Mouse (Mus musculus): ENCODE data around the gene Was. TPM values are rescaled to one million over a fixed set of nuclear protein-coding genes. Genes with fewer than 3 reads are reported as not detected.

Was gene
- 9.4 and 9.7 TPM in 2 replicates for polyA plus RNA-seq (2012; rRNA removed)

DNA sequence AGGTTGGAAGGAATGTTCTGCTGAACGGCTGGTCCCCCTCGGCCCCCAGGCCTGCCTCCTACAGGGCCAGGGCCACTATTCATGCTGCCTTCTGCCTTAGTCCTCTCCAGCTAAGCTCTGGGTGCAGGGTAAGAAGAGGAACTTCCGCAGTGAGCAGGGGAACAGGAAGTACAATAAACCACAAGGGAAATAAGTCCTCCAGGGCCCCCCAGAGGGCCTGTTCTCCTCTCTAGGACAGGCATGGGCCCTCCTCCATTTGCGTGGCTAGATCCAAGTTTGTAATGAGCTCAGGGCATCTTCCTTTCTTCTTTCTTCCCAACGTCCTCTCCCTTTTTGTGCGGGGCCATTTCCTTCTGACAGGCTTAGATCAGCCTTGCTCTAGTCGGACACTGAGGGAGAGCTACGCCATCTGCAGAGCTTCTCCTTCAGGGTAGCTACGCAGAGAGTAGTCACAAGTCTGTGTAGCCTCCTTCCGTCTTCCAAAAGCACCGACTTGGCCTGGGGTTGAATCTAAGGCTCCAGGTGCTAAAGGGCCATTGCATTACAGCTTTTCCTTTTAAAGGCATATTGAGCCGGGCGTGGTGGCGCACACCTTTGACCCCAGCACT lies at the start of gene Was:
Gene Was, minus strand, starts transcription at position 153 of the 608 bp plus-strand sequence.
- H3K4me3 ChIP-seq (replicated peaks; ENCODE audit: extremely low read depth, low read depth, low read length): peak within 1 kb of the TSS; percentile 38
- no peaks in the 10 kb centered on the region for H3K4me1 ChIP-seq (ENCODE audit: control insufficient read depth, insufficient read depth, low read length)
- no peak for DNase-seq
- TF ChIP-seq POLR2A (IDR thresholded peaks at IDR 0.05; ENCODE audit: borderline replicate concordance, extremely low read depth, low read depth, low read length) (no peak), CTCF (IDR thresholded peaks at IDR 0.05; ENCODE audit: insufficient read depth, low read length) (no peak)
- 73% methylated on average over 14 of the region's 14 CpGs for WGBS

DNA sequence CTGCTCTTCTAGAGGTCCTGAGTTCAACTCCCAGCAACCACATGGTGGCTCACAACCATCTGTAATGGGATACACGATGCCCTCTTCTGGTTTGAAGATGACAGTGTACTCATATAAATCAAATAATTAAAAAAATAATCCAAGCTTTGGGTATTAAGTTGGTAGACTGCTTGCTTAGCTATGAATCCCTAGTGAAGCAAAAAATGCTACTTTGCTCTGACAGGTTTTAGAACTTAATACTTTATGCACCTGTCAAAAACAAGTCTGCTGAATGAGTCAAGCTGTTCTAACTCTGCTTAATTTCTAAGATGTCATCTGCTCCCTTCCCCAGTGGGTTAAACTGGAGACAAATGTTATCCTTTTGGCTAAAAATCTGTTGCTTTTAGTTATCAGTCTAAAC lies 49.2 kb upstream of the Was start:
- DNase-seq: no peak
- TF ChIP-seq POLR2A (IDR thresholded peaks at IDR 0.05; ENCODE audit: borderline replicate concordance, extremely low read depth, low read depth, low read length) (no peak), CTCF (IDR thresholded peaks at IDR 0.05; ENCODE audit: insufficient read depth, low read length) (no peak)
- H3K4me1 ChIP-seq (ENCODE audit: control insufficient read depth, insufficient read depth, low read length): no peaks in the 10 kb centered on the region; the same call in 1 of the 2 replicates
- no peak overlapping the region for H3K4me3 ChIP-seq (replicated peaks; ENCODE audit: extremely low read depth, low read depth, low read length)
- 33% methylated on average over 1 of the region's 1 CpGs for WGBS

DNA sequence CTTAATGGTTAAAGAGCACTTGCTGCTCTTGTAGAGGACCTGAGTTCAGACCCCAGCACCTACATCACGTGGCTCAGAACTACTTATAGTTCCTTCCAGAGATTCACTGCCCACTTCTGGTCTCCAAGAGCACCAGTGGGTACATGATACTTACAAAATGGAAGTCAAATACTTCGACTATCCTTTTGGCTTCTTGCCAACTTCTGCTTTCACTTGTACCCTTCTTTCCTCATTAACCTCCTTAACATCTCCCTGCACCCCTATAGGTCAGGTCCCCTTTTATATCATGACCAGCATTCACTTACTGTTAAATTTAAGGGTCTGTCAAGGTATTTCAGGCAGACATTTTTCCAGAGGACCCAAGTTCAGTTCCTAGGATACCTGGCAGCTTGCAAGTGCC lies 45.6 kb upstream of the Was start:
- H3K4me3 ChIP-seq (replicated peaks; ENCODE audit: extremely low read depth, low read depth, low read length): no peak overlapping the region
- 32% methylated on average over 2 of the region's 2 CpGs for WGBS
- peaks cover 2% of the 10 kb centered on the region; the same call in 1 of the 2 replicates for H3K4me1 ChIP-seq (ENCODE audit: control insufficient read depth, insufficient read depth, low read length)
- DNase-seq: no peak
- TF ChIP-seq CTCF (IDR thresholded peaks at IDR 0.05; ENCODE audit: insufficient read depth, low read length): no peak
- no peak for TF ChIP-seq POLR2A (IDR thresholded peaks at IDR 0.05; ENCODE audit: borderline replicate concordance, extremely low read depth, low read depth, low read length)

DNA sequence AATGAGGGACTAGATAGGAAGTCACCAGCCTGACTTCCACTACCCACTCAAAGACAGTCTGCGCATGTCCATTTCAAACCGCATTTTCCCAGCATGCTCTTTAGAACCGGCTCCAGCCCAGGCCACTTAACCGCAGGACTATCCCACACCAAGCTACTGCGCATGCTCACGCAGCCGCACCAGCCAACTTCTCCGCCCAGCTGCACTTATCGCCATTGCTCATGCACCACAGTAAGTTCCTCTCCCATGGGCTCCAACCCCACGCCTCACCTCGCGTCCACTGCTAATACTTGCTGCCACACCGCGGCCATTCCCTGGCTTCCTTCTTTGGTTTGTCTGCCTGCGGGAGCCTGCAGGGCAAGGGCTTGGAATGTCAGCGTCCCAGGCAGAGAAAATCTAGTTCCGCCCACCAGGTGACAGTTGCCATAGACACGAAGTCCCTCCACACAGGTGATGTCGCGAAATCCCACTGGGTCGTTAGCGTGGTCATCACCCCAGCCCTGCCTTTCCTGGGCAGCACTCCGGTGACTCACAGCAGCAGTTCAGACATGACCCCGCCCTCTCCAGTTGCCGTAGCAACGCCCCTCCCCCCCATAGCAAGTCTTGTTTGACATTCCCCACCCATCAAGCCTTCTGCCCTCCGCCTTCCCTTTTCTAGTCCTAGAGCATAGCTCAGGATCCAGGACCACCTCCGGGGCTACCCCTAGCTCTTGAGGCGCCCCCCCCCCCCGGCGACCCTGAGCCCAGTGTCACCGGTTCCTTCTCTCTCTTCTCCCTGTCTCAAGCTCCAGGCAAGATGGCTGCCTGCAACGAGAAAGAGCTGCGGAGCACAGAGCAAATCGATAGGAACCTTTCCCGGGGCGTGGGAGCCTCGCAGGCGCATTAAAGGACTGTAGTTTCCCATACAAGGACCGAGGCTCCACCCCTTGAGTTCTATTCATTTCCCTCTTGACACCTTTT lies 42.0 kb upstream of the Was start, which contains the start of gene Wdr13:
Gene Wdr13, minus strand, starts transcription at position 876 of the 960 bp plus-strand sequence.
- peak; percentile 75 for DNase-seq
- TF ChIP-seq CTCF (IDR thresholded peaks at IDR 0.05; ENCODE audit: insufficient read depth, low read length) (no peak), POLR2A (IDR thresholded peaks at IDR 0.05; ENCODE audit: borderline replicate concordance, extremely low read depth, low read depth, low read length) (peak; percentile 88; the same call in 1 of the 2 replicates)
- peak within 1 kb of the TSS; percentile 89 for H3K4me3 ChIP-seq (replicated peaks; ENCODE audit: extremely low read depth, low read depth, low read length)
- peaks cover 2% of the 10 kb centered on the region; the same call in 1 of the 2 replicates for H3K4me1 ChIP-seq (ENCODE audit: control insufficient read depth, insufficient read depth, low read length)
- WGBS: 23% methylated on average over 40 of the region's 40 CpGs

DNA sequence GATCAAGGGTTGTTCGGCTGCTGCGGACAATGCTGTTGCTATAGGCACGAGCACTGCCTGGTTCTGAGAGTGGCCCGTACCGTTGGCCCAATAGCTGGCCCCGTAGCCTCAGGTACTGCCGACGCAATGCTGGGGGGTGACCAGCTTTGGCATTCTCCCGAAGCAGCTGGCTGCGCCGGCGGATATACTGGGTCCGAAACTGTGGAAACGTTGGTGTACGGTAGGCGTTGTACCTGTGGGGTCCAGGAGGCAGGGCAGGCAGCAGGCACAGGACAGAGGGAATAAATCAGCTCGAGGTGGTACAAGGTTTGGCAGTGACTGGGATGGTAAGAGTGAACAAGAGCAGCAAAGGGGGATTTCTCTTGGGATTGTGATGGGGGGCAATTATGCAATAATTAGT lies 41.1 kb upstream of the Was start:
- TF ChIP-seq CTCF (IDR thresholded peaks at IDR 0.05; ENCODE audit: insufficient read depth, low read length) (no peak), POLR2A (IDR thresholded peaks at IDR 0.05; ENCODE audit: borderline replicate concordance, extremely low read depth, low read depth, low read length) (no peak)
- no peak for DNase-seq
- Histone ChIP-seq H3K4me3 (replicated peaks; ENCODE audit: extremely low read depth, low read depth, low read length) (no peak overlapping the region), H3K4me1 (ENCODE audit: control insufficient read depth, insufficient read depth, low read length) (peaks cover 2% of the 10 kb centered on the region; the same call in 1 of the 2 replicates)
- 86% methylated on average over 17 of the region's 17 CpGs for WGBS

DNA sequence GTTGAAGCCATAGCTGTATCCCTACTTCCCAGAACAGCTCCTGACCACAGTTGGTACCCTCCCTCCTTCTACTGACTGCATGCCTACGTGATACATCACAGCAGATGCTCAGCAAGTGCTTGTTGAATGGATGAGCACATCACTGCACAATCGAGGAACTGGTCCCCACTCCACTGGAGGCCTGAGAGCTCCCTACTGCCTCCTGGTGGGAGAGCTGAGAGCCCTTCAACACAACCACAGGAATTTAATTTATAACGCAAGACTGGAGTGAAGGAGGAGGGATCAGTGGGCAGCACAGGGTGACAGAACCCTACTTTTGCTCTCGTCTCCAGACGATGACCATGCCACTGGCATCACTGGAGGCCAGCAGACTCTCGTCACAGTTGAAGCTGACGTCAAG lies 34.9 kb upstream of the Was start:
- TF ChIP-seq POLR2A (IDR thresholded peaks at IDR 0.05; ENCODE audit: borderline replicate concordance, extremely low read depth, low read depth, low read length) (no peak), CTCF (IDR thresholded peaks at IDR 0.05; ENCODE audit: insufficient read depth, low read length) (peak; percentile 21; the same call in 1 of the 2 replicates)
- Histone ChIP-seq H3K4me3 (replicated peaks; ENCODE audit: extremely low read depth, low read depth, low read length) (no peak overlapping the region), H3K4me1 (ENCODE audit: control insufficient read depth, insufficient read depth, low read length) (no peaks in the 10 kb centered on the region)
- 69% methylated on average over 7 of the region's 7 CpGs for WGBS
- no peak for DNase-seq

DNA sequence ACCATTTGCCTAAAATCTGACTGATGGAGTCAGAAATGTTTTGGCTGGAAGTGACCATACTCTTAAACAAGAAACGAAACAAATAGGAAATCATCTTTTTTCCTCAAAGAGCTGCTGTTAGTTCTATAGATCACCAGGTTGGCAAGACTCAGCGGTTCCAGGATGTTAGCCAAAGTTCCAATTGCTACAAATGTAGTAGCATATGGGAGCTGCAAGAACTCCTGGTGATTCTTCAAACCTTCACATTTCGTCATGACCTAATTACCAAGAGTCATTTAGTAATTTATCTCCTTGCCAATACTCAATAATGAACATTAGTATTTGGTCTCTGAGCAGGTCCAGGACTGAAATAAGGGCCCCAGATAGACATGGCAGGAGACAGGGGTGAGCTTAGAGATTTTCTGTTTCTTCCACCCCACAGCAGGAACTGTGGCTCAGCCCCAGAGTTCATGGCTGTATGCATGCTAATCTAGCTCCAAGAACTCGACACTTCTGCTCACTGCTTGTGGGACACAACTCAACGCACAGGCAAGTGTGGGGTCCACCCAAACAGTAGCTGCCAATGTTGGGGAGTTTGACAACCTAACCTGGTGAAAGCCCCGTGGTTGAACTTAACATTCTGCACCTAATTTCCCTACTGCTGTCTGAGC lies 33.6 kb upstream of the Was start:
- 70% methylated on average over 6 of the region's 6 CpGs for WGBS

DNA sequence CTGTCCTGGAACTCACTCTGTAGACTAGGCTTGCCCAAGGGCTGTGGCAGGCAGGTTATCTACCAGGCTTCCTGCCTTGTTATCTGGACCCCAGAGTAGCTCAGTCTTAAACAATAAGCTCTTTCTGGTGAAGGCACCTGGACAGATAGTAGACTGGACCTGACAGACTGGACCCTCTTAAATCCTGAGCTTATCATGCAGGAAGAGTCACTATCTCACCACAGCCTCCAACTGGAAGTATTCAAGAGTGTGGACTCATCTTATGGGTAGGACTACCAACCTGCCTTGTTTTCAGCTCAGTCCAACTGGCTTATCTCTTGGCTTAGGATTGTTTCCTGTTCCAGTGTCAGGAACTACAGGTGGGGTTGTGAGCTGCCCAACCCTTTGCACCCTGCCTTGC lies 27.0 kb upstream of the Was start:
- no peak for TF ChIP-seq CTCF (IDR thresholded peaks at IDR 0.05; ENCODE audit: insufficient read depth, low read length)
- TF ChIP-seq POLR2A (IDR thresholded peaks at IDR 0.05; ENCODE audit: borderline replicate concordance, extremely low read depth, low read depth, low read length): no peak
- no peak overlapping the region for H3K4me3 ChIP-seq (replicated peaks; ENCODE audit: extremely low read depth, low read depth, low read length)
- DNase-seq: no peak
- H3K4me1 ChIP-seq (ENCODE audit: control insufficient read depth, insufficient read depth, low read length): no peaks in the 10 kb centered on the region

More for the DNA sequence above, 33.6 kb upstream of the Was start:
- H3K4me3 ChIP-seq (replicated peaks; ENCODE audit: extremely low read depth, low read depth, low read length): no peak overlapping the region
- no peak for DNase-seq
- no peaks in the 10 kb centered on the region for H3K4me1 ChIP-seq (ENCODE audit: control insufficient read depth, insufficient read depth, low read length)
- no peak for TF ChIP-seq CTCF (IDR thresholded peaks at IDR 0.05; ENCODE audit: insufficient read depth, low read length)
- no peak for TF ChIP-seq POLR2A (IDR thresholded peaks at IDR 0.05; ENCODE audit: borderline replicate concordance, extremely low read depth, low read depth, low read length)

DNA sequence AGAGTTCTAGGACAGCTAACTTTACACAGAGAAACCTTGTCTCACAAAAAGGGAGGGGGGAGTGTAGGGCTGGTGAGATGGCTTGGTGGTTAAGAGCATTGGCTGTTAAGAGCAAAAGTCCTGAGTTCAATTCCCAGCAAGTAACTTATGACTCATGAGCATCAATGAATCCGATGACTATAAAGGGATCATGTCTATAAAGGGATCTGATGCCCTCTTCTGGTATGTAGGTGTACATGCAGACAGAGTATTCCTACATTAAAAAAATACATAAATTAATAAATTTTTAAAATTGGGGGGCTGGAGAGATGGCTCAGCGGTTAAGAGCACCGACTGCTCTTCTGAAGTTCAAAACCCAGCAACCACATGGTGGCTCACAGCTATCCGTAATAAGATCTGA lies 25.0 kb upstream of the Was start:
- Histone ChIP-seq H3K4me3 (replicated peaks; ENCODE audit: extremely low read depth, low read depth, low read length) (no peak overlapping the region), H3K4me1 (ENCODE audit: control insufficient read depth, insufficient read depth, low read length) (no peaks in the 10 kb centered on the region)
- DNase-seq: no peak
- WGBS: 67% methylated on average over 4 of the region's 4 CpGs
- TF ChIP-seq POLR2A (IDR thresholded peaks at IDR 0.05; ENCODE audit: borderline replicate concordance, extremely low read depth, low read depth, low read length): no peak
- TF ChIP-seq CTCF (IDR thresholded peaks at IDR 0.05; ENCODE audit: insufficient read depth, low read length): no peak

Measured in lung, adult 2 months (tissue).